Mouse (Mus musculus): ENCODE data around the gene Adamts6.

Gene Adamts6

GRCm38 (mm10) chr13:104460287-104460686 lies 172.7 kb downstream of the Adamts6 start:
- DNase-seq (ENCODE audit: low spot score in 2 of 2) = no peak

GRCm38 (mm10) chr13:104468061-104468460 lies 180.4 kb downstream of the Adamts6 start:
- DNase-seq (ENCODE audit: low spot score in 2 of 2) = no peak

- DNase-seq (ENCODE audit: low spot score in 2 of 2) = no peak
These were observed 188.8 kb downstream of the Adamts6 start for GRCm38 (mm10) chr13:104476285-104476956.

GRCm38 (mm10) chr13:104482426-104483089 lies 194.9 kb downstream of the Adamts6 start:
- no peak for DNase-seq (ENCODE audit: low spot score in 2 of 2)

- no peak for DNase-seq (ENCODE audit: low spot score in 2 of 2)
These were observed 195.6 kb downstream of the Adamts6 start for GRCm38 (mm10) chr13:104483111-104483722.

- DNase-seq (ENCODE audit: low spot score in 2 of 2) = no peak
These were observed 203.6 kb downstream of the Adamts6 start for GRCm38 (mm10) chr13:104491046-104491811.

- DNase-seq (ENCODE audit: low spot score in 2 of 2) = no peak
These were observed 205.9 kb downstream of the Adamts6 start for GRCm38 (mm10) chr13:104493466-104493993.

GRCm38 (mm10) chr13:104494200-104494873 lies 206.7 kb downstream of the Adamts6 start:
- DNase-seq (ENCODE audit: low spot score in 2 of 2) = no peak

- no peak for DNase-seq (ENCODE audit: low spot score in 2 of 2)
These were observed 210.0 kb downstream of the Adamts6 start for GRCm38 (mm10) chr13:104497592-104497991.

GRCm38 (mm10) chr13:104498669-104499068 lies 211.0 kb downstream of the Adamts6 start:
- DNase-seq (ENCODE audit: low spot score in 2 of 2) = no peak

- DNase-seq (ENCODE audit: low spot score in 2 of 2) = no peak
These were observed 211.7 kb downstream of the Adamts6 start for GRCm38 (mm10) chr13:104499116-104500040.

GRCm38 (mm10) chr13:104502406-104502805 lies 214.8 kb downstream of the Adamts6 start:
- no peak for DNase-seq (ENCODE audit: low spot score in 2 of 2)

- no peak for DNase-seq (ENCODE audit: low spot score in 2 of 2)
These were observed 216.4 kb downstream of the Adamts6 start for GRCm38 (mm10) chr13:104504043-104504442.

GRCm38 (mm10) chr13:104506165-104506875 lies 218.7 kb downstream of the Adamts6 start:
- DNase-seq (ENCODE audit: low spot score in 2 of 2) = no peak

- no peak for DNase-seq (ENCODE audit: low spot score in 2 of 2)
These were observed 220.0 kb downstream of the Adamts6 start for GRCm38 (mm10) chr13:104507671-104508070.

- DNase-seq (ENCODE audit: low spot score in 2 of 2) = no peak
These were observed 222.2 kb downstream of the Adamts6 start for GRCm38 (mm10) chr13:104509561-104510493.

- no peak for DNase-seq (ENCODE audit: low spot score in 2 of 2)
These were observed 223.1 kb downstream of the Adamts6 start for GRCm38 (mm10) chr13:104510766-104511165.

GRCm38 (mm10) chr13:104515054-104515453 lies 227.4 kb downstream of the Adamts6 start:
- DNase-seq (ENCODE audit: low spot score in 2 of 2) = no peak

Data from spleen, postnatal 36 days (tissue).